Mouse (Mus musculus) testis, postnatal 10 days (tissue): ENCODE results near the gene Fmnl1.

ENCODE experiments used
- DNase-seq: peaks from one replicate; pipeline ENCODE4 v3.0.0; 2021; ENCODE audit warnings: low spot score

Gene Fmnl1

DNA sequence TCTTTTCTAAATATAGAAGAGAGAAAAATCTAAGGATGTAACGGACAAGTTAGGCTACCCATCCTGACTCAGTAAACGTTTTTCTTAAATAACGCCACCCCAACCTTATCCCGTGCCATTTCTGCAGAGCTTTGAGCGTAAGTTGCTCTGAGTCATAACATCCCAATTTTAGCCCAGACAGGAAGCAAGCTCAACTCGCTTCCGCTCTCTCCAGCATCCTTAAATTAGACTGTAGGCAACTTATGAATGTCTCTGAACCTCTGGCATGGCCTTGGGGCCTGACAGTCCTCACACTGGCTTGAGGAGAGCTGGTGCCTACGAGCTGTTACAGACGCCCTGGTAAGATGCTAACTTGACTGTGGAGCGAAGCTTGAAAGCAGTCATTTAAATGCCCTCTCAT is 52.5 kb downstream of the Fmnl1 start:
- DNase-seq, result no peak

DNA sequence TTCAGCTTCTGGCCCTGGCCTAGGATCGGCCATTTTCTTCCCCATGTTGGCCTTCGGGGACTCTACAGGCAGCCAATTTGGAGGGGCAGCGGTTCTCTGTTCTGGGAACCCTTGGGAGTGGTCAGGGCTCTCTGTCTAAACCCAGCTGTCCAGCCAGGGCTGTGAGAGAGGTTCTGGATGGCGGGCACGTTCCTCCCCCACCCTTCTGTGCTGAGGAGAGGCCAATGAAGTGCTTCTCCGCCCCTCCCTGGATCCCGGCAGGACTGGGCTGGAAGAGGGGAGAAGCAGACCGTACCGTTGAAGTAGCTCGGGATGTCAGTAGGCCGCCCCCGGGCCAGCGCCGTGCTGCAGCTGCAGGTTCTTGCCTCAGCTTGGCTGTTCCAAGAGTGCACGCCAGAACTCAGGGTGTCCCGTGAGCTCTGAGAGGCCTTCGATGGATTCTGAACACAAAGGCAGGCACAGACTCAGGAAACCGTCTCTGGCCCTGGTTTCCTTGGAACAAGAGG is 53.1 kb downstream of the Fmnl1 start:
- DNase-seq, result peak; percentile 41

DNA sequence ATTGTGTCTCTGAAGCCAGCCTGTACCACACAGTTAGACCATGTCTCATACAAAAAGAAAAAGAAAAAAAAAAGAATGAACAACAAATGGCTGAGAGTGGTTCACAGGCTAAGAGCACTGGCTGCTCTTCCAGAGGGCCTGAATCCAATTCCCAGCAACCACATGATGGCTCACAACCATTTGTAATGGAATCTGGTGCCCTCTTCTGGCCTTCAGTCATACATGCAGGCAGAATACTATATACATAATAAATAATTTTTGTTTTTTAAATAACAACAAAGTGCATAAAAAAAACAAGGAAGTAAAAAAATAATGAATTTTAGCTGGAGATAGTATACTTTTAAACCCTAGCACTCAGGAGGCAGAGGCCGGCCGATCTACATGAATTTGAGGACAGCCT is 58.7 kb downstream of the Fmnl1 start:
- no peak for DNase-seq

DNA sequence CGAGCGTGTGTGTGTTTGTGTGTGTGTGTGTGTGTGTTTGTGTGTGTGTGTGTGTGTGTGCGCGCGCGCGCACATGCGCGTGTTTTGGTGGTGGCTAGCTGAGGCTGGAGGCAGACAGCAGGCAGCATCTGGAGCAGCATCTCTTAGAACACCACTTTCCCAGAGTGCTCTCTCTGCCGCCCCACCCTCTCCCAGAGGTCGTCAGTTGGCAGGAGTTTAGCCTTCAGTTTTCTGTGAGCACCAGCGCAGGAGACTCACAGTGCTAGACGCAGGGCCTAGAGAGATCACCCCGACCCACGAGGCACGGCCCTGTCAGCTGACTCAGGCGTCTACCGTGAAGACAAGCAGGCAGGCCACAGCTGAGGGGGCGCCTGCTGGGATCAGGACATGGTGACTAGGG is 59.7 kb downstream of the Fmnl1 start:
- DNase-seq, result no peak

DNA sequence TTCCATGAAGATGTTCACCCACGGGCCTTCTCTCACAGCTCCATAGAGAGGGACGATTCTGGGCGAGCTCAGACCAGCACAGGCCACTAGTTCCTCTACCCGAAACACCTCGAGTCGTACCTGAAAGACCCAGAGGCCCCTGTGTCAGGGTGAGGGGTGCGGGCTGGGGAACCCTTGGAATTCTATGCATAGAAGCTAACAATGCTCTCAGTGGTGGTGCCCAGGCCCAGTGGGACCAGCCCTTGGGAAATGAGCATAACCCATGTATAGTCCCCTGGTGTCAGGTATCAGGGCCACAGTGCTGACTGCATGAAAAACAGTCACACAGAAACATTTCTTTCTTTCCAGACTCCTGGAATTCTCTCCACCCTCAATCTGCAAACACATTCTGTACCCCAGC is 60.5 kb downstream of the Fmnl1 start:
- peak; percentile 38 for DNase-seq

DNA sequence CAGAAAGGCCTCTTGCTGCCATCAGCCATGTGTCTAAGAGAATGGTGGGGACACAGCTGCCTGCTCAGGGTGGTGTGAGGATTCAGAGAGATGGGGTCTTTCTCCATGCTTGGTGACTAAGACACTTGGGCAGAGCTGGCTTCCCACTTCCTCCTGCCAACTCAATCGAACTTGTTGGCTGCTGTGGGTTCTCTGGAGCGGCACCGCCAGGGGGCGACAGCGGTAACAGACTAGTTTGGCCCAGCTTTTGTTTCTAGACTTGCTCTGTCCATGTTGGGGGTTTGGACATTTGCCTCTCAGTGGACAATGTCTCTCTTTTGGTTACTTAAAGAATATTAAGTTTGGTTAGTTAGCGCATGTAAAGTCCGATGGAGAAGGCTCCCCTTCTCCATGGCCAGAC is 62.1 kb downstream of the Fmnl1 start:
- DNase-seq, result peak; percentile 93

DNA sequence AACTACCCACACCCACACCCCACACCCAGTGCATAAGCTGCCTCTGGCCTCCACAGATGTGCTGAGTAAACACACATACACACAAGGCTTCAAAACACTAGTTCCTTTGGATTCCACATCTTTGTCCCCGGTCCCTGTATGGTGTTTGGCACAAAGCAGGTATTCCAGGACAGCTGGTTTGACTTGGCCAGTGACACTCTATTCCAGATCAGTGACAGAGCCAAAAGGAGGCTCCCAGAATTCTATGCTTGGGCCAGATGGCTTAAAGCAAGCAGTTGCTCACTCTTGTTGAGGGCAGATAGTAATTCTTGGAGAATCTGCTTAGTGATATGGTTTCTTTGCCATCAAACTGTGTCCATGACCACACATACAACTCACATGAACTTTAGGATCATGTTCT is 63.5 kb downstream of the Fmnl1 start:
- no peak for DNase-seq

DNA sequence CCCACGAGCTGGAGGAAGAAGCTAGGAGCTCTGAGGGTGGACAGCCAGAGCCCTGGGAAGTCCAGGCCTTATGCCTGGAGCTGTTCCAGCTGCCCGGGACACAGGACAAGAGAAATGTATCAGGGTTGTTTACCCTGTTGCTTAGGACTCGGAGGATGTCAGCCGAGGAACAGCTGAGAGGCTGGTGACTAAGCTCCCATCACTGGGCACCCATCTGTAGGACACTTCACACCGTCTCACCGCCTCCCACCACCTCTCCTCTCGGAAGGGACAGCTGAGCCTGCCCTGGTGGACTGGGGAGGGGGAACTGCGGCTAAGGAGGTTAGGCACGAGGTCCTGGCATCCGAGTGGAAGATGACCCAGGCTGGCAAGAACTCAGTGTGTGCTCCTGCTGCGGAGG is 64.8 kb downstream of the Fmnl1 start:
- DNase-seq, result no peak

DNA sequence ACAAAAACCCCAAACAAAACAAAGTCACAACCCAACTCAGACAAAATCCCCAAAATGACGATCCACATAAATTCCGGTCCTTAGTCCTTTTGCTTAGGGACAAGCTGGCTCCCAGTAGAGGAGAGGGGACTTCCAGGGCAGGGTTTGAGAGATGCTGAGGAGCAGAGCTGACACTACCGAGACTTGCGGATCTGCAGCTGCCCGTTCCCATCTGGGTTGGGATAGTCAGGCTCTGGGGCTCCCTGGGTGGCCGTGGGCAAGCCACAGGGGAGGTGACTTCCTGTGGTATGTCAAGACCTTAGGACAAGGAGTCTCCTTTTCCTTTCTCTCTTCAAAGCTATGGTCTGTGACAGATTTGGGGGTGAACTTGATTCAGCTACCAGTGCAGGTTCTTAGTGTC is 65.5 kb downstream of the Fmnl1 start:
- DNase-seq, result no peak

DNA sequence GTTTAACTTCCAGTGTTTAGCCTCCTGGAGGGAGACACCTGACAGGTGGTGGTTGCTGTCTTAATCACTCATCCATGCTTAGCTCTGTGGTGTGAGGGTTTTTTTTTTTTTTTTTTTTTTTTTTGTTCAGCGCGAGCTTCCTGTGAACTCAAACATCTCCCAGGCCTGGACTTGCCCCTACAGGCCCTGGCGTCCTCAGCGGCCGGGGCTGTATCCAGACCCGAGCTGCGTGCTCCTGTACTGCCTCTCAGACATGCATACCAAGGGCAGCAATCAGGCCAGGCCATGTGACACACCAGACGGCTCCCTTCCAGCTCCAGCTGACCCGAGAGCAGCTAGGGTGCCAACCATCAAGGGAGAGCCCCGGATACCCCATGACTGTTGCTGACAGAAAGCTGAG is 66.0 kb downstream of the Fmnl1 start:
- no peak for DNase-seq

DNA sequence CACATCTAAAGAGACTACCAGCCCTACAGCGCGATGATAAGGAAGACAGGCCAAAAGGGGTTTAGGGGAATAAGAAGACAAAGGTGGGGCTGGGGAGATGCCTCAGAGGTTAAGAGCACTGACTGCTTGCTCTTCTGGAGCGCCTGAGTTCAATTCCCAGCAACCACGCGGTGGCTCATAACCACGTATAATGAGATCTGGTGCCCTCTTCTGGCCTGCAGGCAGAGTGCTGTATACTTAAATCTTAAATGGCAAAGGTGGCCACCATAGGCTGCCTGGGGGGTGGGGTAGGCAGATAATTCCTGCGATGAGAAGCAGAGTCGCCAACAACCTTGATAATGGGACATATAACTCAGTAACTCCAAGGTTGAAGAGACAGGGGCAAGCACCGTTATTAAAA is 66.8 kb downstream of the Fmnl1 start:
- no peak for DNase-seq

DNA sequence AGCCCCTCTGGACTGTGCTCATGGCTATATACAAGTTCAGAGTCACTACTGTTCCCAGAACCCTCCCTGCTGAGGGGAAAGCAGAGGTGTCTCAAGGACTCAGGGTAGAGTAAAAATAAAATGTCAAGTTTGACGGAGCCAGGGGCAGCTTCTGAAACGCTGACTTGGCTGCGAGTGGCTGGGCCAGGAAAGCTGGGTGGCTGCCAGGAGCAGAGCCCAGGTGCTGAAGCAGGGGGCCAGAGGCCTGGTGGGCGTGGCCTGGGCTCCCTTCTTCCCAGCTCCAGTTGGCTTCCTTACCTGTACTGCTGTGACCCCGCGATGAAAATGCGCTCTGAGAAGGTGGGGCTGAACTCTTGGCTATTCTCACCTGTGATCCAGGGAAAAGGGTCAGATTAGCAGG is 69.8 kb downstream of the Fmnl1 start:
- DNase-seq, result no peak

DNA sequence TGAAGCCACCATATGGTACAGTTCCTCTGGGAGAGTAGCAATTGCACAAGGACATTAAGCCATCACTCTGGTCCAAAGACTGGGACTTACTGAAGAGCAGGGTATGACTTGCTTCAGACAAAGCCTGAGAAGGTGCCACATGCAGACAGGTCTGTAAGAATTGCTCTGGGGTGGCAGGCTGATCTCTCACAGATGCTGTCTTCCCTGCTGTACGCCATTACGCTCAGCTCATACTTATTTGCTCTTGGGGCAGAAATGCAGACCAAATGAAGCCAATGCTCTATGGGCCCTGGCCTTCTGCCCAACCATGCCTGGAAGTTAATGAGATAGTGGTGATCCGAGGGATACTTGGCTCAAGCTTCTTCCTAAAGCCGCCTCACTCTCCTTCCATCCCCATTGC is 73.9 kb downstream of the Fmnl1 start:
- no peak for DNase-seq

DNA sequence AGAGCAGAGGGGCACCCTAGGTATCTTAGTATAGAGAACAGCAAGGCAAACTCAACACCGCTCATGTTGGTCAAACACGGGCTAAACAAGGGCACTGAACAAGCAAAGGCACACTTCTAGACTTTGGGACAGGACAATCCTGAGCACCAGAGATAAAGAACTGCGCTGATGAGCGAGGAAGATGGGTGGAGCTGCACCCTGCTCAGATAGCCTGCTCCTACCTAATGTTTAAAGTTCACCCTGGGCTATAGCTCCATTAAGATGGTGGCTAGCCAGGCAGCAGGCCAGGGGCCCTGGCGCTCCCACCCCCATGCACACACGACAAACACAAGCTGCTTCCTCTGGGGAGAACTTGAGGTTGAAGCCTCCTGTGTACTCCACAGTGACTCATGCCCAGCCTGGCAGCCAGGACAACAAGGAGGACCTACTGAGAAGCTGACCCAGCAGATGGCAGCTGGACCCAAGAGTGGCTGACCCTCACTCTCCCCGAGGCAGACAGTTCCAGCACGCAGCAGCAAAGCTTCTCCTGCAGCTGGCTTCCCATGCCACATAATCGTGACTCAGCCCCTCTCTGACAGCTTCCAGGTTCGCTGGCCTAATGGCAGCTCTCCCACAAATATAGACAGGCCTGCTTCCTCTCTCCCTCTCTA is 75.3 kb downstream of the Fmnl1 start:
- no peak for DNase-seq

DNA sequence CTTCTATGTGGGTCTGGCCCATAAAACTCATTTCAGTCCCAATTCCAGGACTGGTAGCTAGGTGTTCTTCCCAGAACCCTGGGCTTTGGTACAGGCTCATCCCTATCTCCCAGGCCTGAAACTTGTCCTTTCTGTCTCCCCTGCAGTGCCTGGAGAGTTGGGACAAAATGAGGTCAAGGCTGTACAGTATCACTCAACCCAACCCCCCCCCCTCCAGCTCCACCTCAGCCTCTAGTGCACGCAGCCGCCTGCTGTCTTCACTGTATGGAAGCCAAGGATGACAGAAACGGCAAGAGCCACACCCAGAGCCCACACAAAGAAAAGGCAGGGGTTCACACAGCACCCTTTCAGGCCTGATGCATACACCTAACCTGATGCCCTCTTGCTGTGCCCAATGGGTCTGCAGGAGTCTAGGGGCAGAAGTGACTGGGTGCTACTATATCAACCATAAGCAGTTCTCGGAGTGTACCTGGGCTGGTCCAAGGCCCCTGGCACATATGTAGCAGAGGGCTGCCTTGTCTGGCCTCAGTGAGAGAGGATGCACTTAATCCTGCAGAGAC is 75.9 kb downstream of the Fmnl1 start:
- no peak for DNase-seq

DNA sequence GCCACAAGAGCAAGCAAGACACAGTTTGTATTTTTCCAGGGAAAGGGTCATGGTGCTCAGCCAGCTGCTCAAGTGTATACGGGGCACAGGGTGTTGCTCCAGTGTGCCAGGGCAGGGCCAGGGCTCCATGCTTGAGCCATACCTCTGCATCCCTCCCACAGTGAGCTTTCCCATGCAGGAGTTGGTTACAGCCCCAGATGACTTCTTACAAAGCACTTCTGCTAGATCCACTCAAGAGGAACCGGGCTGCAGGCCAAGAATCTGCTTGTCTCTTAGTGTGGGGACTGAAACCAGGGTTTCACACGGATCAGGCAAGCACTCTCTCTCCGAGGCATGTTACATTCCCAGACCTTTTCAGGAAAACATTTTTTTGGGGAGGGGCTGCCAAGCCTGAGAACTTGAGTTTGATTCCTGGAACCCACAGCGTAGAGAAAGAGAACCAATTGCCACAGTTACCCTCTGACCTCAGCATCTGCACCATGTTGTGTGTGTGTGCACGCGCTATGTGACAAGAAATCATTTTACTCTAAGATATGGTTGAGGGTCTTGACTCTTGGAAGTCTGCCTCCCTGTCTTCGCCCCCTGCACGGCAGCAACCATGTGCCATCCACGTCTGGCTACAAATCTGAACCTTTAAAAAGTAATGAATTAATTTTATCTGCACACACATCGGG is 76.7 kb downstream of the Fmnl1 start:
- DNase-seq, result peak; percentile 80
